12 mouse cellular contexts compared by ENCODE assay signal in the genomic region with DNA sequence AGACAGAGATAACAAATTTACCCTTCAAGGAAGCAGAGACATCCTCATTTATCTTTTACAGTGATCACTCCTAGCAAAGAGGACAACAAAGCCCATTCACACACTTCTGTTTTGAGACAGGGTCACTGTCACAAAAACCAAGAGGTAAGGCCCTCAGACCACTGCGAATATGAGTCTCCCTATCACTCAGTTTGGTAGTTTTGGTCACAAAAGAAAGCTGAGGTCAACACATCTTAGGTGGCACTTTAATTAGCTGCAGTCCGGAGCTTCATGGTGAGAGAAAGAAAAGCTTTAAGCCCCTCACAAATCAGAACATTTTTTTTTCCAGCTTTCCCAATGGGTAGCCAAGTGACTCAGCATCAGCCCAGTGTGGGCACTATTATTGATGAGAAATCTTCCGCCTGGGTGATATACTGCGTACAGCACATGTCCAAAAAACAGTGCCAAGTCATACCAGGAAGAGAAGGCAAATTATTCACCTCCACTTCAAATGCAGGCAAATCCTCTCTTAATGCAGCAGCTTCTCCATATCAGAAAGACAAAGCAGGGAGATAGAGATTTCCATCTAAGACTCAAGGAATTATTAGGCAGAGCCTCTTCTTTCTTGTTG.
DNase-seq lines count a peak whose midpoint lies in the region; ATAC-seq lines count a peak whose summit lies in the region.
"Had no signal": no experiment of that assay in that cellular context is flagged by ENCODE, and none has a peak within 500 bp of the region (broad histone marks: within the 10 kb centered on the region; RNA-seq: fewer than 3 reads in every experiment).

No protein-coding gene starts in this region.

- H3K9me3 ChIP-seq in forebrain, embryonic 14.5 days (replicated peaks; ENCODE audit: control insufficient read depth, low read length) = no peaks in the 10 kb centered on the region
- no peaks in the 10 kb centered on the region for H3K9me3 ChIP-seq in midbrain, embryonic 13.5 days

- H3K4me2 ChIP-seq in forebrain, embryonic 14.5 days (ENCODE audit: low read length) = no peak overlapping the region
- no peak overlapping the region for H3K4me2 ChIP-seq in midbrain, embryonic 13.5 days (replicated peaks)

- peak; percentile 88 for DNase-seq in Muller cell, postnatal 12 days (ENCODE audit: inconsistent ontology term)
- peak; percentile 57 to 63 for DNase-seq in cerebellum, adult 18-20 months
- peak; percentile 58 for DNase-seq in forebrain, embryonic 14.5 days (ENCODE audit: low spot score)
- no peak for DNase-seq in heart, postnatal 10 days
- no peak for DNase-seq in heart, postnatal 36 days
- no peak for DNase-seq in heart, adult 18-20 months
- DNase-seq: adrenal gland, postnatal 25 days; heart, adult 11 months; liver had no signal

- ATAC-seq in forebrain, embryonic 14.5 days = peak; percentile 78
- ATAC-seq in midbrain, embryonic 13.5 days = peak; percentile 83
- ATAC-seq in megakaryocyte-erythroid progenitor cell, adult 5-6 weeks (replicated peaks; ENCODE audit: low FRiP score, low TSS enrichment, poor library complexity, severe bottlenecking) = no peak
- ATAC-seq: lung, postnatal 0 days had no signal

- H3K4me1 ChIP-seq in forebrain, embryonic 14.5 days (ENCODE audit: control insufficient read depth, insufficient read depth, low read length) = no peaks in the 10 kb centered on the region
- peaks cover 13% of the 10 kb centered on the region; the same call in 1 of the 2 replicates for H3K4me1 ChIP-seq in midbrain, embryonic 13.5 days (replicated peaks)

- H3K9ac ChIP-seq in forebrain, embryonic 14.5 days (ENCODE audit: low read length) = no peak overlapping the region
- no peak overlapping the region for H3K9ac ChIP-seq in midbrain, embryonic 13.5 days (replicated peaks)

- no peak overlapping the region for H3K4me3 ChIP-seq in forebrain, embryonic 14.5 days (ENCODE audit: low read depth, low read length)
- H3K4me3 ChIP-seq in midbrain, embryonic 13.5 days (replicated peaks) = no peak overlapping the region

- no peaks in the 10 kb centered on the region for H3K27me3 ChIP-seq in forebrain, embryonic 14.5 days (replicated peaks; ENCODE audit: control insufficient read depth, insufficient read depth, low read length)
- no peaks in the 10 kb centered on the region; the same call in 1 of the 2 replicates for H3K27me3 ChIP-seq in midbrain, embryonic 13.5 days

- no peaks in the 10 kb centered on the region for H3K36me3 ChIP-seq in forebrain, embryonic 14.5 days (ENCODE audit: control insufficient read depth, insufficient read depth, low read length)
- H3K36me3 ChIP-seq in midbrain, embryonic 13.5 days = no peaks in the 10 kb centered on the region

- intact Hi-C loops in heart, postnatal 10 days (cut with DNase I) = loop anchor here (1.0 to 5.0 kb wide), 2 partner anchors 394 to 1665 kb away; no protein-coding TSS in a partner anchor
- intact Hi-C loops in heart, postnatal 36 days (cut with DNase I) = no loop called here

- WGBS in forebrain, embryonic 14.5 days = 46% methylated on average over 4 of the region's 4 CpGs
- WGBS in midbrain, embryonic 13.5 days = 27% methylated on average over 4 of the region's 4 CpGs

- no peak overlapping the region for H3K27ac ChIP-seq in forebrain, embryonic 14.5 days (ENCODE audit: low read depth, low read length)
- H3K27ac ChIP-seq in midbrain, embryonic 13.5 days = peak overlapping the region; percentile 53

Comparison
In these comparisons a context has a peak if more than half of its experiments do, and no peak if none do; other contexts are left out.
1. DNase-seq: peak in Muller cell, postnatal 12 days (single experiment), cerebellum, adult 18-20 months (2 of 2) and forebrain, embryonic 14.5 days (single experiment); none in heart, postnatal 10 days (0 of 2), heart, postnatal 36 days (0 of 2) and heart, adult 18-20 months (0 of 2).